Mouse (Mus musculus) spleen, embryonic (tissue): Measurements from ENCODE around the gene Gpc6.

ENCODE experiments used
- CTCF ChIA-PET: fragments of 350-600 bp; sonication (Branson Sonifier 250); formaldehyde crosslinking; loops from one replicate; lab custom pipeline; 2022; lab: Charles Lee

Gpc6 gene

DNA sequence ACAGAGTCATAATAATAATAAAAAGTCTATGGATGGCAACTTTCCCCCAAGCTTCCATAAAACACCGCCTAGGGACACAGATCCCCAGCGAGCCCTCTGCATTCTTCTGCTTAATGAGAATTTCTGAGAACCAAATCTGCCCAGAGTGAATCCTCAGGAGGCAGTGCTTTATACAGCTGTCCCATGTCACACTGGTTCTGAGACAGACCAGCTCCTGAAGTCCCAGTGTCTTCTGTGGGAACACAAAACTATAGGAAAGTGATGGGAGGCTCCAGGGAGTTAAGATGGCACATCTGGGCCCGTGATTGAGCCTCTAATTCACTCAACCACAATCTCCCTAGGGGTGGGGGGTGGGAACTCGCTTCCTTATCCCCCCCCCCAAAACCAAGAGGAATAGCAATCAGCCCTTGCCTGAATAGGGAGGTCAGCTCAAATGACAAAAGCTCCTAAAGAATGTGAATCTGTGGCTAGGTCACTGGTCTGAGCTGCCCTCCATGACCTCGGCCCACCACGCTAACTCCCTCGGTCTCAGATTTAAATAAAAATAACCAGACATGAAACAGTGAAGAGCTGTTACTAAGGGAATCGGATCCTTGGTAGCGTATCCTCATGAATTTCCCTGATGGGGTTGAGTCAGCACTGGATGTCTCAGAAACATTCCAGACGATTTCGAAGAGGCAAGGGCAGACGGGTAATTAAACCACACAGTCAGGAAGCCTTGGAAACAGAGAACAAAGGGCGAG is 1005.2 kb downstream of the Gpc6 start:
- CTCF ChIA-PET, result interaction anchor here (0.6 kb wide), 1 partner anchor 9 kb away, joined by 8 read pairs; no protein-coding TSS in a partner anchor

DNA sequence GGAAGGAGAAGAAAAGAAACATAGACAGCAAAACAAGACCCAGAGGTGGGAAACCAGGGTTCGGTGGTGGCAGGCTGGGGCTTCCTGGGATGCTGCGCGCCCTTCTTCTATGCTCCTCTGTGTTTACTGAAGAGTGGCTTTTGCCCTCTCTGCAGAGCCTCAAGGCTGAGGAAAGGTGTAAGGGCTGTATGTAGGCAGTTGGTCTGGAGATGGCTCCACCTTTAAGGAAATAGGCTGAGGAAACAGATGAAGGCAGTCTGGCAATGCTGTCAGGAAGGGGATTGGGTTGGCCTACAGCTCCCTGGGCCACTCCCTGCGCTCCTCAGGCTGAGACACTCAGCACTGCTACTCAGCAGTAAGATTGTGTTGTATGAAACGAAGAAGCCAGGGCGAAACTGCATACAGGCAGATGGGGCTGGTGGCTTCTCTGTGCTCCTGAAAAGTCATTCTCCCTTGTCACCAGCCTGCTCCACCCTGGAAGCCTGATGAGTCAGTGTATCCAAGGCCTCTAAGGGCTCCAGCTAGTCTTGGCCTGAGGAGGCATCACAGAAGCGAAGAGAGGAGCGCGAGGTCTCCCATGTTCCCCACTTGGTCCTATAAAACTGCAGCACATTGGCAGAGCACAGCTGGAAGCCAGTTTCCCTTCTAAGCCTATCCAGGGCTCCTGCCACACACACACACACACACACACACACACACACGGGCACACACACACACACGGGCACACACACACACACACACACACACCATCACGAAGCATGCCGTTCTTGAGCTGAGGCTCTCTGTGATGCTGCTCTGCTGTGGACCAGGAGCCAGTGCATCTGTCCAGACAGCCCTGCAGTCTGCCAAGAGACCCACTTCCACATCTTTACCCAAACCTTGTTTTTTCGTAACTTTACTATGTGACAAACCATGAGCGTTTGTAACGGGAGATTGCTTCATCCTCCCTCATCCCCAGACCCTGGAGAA is 1006.0 kb downstream of the Gpc6 start:
- CTCF ChIA-PET, result interaction anchor here (0.6 kb wide), 1 partner anchor 8 kb away, joined by 8 read pairs; no protein-coding TSS in a partner anchor

DNA sequence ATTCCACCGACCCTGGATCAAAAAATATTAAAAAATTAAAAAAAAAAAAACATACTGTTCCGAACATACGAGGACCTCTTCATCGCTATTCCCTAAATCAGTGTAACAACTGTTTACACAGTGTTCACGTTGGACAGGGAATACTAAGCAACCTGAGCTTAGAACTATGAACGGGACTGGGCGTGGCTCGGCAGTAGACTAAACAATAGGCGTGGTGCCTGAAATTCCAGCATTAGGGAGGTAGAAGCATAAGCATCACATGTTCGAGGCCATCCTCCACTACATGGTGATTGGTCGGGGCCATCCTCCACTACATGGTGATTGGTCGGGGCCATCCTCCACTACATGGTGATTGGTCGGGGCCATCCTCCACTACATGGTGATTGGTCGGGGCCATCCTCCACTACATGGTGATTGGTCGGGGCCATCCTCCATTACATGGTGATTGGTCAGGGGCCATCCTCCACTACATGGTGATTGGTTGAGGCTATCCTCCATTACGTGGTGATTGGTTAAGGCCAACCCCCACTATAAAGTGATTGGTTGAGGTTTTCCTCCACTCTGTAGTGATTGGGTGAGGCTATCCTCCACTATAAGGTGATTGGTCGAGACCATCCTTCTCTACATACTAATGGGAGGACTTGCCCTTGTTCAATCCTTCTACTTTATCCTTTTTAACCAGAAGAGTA is 1007.2 kb downstream of the Gpc6 start:
- CTCF ChIA-PET, result no interaction called here

DNA sequence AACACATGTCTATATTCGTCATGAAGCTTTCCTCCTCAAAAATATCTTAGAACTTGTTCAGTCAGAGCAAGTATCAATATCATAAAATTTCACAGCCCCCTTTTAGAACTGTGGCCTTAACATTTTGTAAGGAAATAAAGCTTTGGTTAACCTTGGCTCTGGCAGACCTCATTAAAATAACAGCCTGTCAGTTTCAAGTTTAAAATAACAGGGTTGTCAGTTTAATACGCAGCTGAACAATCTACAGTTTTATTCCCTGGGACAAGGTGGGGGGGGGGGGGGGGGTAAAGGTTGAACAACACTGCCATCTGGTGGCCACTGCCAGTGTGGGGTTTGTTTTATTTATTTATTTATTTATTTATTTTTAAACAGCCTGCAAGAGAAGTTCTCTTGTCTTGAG is 1013.4 kb downstream of the Gpc6 start:
- CTCF ChIA-PET, result interaction anchor here (0.6 to 0.8 kb wide), 2 partner anchors 8 to 1401 kb away, joined by 5 to 8 read pairs; no protein-coding TSS in a partner anchor

DNA sequence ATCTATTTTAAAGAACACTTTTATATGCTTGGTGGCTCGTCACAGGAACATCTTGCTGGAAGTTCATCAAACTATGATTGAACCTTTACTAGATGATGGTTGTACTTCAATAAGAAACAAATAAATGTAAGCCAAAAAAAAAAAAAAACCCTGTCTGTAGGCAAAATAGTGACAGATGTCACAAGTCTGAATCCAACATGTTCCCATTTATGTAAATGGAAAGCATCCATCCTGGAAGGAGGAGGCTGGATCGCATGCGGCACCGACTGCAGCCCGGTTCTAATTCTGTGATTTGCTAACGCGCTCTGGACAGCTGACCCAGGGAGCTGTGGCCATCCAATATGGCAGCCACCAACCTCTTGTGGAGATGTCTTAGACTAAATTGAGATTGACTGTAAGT is 1014.4 kb downstream of the Gpc6 start:
- CTCF ChIA-PET, result no interaction called here

DNA sequence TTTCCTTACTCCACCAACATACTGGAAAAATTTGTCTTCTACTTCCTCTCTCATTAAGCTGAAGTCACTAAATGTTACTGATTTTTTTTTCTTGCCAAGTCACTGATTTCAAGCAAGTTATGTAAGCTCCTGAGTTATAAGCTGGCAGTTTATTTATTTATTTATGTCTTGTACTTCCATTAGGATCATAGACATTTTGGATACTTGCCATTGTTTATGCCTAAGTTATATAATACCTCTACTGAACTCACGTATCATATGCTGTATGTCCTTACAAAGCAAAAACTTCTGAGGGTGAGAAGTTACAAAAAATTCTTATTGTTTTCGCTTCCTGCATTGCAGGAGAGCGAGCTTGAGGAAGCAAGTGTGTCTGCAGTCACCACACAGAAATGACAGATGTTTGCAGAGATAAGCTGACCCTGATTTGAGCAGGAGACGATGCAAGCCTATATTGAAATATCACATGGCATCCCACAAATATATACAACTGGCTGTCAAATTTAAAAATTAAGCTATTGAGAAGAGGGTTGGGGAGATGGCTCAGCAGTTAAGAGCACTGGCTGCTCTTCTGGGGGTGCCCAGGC is 1020.9 kb downstream of the Gpc6 start:
- CTCF ChIA-PET, result interaction anchor here (0.5 kb wide), 1 partner anchor 21 kb away, joined by 3 read pairs; no protein-coding TSS in a partner anchor

DNA sequence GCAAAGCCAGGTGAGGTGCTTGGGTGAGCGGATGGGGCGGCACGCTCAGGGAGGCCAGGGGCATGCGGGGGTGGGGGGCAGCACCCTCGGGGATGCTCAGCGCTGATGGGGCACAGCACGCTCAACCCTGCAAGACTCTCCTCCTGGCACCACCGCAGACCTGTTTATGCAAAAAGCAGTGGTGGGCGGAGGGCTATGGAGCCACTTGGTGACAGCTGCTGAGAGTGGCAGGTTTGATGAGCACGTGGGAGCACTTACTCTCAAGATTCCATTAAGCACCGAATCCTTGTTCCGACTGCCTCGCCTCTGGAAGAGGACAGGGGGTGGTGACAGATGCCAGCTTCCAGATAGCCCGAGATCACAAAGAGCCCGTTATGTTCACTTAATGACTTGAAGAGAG is 1026.2 kb downstream of the Gpc6 start:
- CTCF ChIA-PET, result no interaction called here

DNA sequence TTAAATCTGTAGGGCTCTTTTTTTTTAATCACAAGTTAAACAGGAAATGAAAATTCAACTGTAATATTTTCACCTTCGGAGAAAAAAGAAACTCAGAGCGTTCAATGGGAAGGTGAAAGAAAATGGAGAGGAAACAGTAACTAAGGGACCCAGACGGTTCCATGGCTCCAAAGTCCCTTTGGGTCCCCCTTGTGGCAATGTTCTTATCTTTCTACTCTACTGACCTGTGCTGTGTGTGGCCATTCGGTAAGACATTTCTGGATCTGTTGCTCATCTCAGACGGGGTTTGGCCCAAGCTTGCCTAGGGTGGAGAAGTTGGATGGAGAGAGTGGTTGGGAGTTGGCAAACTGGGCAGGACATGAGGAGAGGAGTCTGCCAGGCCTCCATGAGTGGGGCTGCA is 1026.6 kb downstream of the Gpc6 start:
- CTCF ChIA-PET, result no interaction called here

DNA sequence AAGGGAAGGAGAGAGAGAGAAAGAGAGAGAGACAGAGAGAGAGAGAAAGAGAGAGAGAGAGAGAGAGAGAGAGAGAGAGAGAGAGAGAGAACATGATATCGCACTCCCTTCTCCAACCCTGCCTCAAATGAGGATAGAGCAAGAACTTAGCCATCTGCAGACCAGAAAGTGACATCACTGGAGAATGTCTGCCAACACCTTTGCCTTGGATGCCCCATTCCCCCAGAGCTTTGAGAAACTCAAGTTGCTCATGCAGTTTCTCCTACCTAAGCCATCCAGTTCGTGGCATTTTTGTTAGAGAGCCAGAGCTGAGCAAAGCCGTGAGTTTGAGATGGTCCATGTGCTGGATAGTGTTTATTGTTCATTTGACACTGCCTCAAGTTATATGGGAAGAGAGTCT is 1030.9 kb downstream of the Gpc6 start:
- CTCF ChIA-PET, result no interaction called here

DNA sequence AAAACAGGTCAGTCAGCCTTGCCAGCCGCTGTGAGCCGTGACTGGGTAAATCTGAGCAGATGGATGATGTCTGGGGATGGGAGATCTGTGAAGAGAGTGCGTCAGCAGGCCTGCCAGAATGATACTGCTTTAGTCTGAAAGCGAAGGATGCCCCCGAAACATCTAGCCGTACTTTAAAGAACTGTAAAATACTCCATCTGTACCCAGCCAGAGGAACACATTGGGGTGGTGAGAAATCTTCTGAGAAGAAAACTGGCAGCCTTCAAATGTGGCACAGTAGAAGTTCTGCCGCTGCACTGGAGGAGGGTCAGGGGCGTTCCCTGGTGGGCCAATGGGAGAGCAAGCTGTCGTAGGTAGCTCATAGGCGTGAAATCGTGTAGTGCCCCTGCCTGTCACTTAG is 1033.3 kb downstream of the Gpc6 start:
- CTCF ChIA-PET, result no interaction called here

DNA sequence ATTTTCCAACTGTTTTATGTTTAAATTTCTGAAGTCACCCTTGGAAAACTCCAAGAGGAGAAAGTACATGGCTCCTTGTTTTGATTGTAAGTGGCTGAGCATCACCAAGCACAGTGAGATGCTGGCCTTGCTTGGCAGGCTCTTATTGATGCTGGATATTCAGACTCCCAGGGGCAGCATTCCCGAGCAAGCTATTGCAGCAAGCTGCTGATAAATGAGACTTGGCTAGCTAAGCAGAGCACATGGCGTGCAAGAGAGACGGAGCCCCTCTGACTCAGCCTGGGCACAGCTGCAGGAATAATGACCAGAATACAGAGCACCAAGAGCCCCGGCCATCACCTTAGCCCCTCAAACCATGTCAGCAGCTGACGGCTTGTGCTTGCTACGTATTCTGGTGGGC is 1036.2 kb downstream of the Gpc6 start:
- CTCF ChIA-PET, result no interaction called here

DNA sequence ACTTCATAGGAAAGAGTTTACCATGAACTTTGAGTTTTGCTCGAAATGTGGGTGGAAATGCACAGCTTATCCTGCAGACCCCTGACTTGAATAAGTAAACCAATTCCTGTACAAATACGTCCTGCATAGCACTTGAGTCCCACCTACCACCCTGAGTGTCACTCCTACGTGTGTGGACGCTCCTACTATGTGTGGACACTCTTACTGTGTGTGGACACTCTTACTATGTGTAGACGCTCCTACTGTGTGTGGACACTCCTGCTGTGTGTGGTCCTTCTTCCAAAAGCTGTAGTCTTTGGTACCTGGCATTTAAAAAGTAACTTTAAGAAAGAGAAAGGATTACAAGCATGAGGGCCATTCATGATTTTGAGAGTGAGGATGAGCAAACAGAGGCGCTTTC is 1036.7 kb downstream of the Gpc6 start:
- CTCF ChIA-PET, result no interaction called here

DNA sequence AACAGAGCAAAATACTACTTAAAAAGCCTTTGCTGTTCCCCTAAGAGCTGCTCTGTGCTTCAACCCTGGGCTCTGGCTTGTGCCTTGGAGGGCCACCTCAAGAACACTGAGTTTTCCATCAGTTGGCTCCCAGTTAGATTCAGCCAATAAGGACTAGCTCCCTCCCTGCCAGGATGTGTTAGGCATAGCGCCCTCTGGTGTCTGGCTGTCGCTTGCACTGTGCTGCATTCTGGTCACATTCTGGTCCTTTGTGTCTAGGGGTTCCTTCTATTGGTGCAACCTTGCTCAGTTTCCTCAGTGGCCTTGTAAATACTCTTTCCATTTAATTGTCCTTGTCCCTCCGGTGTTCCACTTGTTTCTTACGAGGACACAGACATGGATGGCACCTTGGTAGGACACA is 1037.3 kb downstream of the Gpc6 start:
- CTCF ChIA-PET, result no interaction called here

DNA sequence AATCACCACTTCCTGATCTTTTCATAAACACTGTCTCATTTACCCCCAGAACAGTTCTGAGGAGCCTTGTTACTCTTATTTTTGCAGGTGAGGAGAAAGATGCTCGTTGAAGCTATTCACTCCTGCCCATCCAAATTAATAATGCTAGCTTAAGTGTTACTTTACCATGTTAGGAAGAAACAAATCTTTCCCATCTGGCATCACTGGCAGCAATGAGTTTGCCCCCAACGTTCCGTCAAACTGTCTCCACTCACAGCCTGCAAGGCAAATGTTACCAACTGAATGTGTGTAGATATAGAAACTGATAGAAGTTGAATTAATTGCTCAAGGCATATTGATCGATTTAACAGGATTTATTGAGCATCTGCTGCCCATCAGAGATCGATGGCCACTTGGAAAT is 1047.5 kb downstream of the Gpc6 start:
- CTCF ChIA-PET, result no interaction called here

DNA sequence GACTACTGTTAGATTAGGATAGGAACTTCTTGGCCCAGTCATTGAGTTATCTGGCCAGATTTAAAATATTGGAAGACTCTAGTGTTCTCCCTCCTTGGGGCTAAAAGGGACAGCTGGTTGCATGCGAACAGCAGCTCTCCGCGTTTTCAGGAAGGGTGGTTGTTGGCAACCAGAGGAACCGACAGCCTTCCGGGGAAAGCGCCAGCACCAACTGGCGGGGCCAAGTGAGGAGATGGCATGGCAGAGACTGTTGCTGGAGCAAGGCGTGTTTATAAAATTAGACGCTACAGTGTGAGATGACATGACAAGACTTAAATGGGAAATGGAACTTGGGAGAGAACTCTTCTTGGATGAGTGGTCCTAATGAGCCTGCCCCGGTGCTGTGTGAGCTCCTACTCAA is 1056.4 kb downstream of the Gpc6 start:
- CTCF ChIA-PET, result no interaction called here

DNA sequence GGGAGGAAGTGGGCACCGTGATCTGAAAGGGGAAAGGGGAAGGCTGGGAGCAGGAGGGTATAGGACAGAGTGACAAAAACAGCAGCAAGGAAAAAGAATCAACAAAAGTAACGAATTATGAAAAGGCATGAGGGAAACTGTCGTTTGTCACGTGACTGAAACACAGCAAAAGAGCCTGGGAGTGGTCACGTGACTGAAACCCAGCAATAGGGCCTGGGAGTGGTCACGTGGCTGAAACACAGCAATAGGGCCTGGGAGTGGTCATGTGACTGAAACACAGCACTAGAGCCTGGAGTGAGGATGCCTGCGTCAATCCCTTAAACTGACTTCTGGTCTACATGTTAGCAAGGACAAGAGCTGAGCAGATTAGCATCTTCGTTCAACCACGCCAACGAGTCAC is 1063.3 kb downstream of the Gpc6 start:
- CTCF ChIA-PET, result no interaction called here

DNA sequence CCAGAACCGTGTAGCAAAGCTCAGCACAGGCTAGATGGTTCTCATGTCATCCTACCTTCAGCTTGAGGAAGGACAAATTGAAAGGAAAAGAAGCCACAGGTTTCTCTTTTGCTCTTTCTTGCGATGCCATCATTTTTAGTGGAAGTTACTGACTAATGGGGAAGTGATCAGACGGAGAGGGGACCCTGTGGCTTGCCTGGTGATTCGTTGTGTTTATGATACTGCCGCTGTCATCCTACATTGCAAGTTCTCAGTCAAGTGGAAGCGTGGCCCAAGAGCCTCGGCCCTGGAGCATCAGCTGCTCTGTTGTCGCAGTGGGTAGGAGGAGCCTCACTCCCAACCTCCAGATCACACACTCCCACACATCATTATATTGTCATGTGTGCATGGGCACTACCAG is 1065.1 kb downstream of the Gpc6 start:
- CTCF ChIA-PET, result no interaction called here

DNA sequence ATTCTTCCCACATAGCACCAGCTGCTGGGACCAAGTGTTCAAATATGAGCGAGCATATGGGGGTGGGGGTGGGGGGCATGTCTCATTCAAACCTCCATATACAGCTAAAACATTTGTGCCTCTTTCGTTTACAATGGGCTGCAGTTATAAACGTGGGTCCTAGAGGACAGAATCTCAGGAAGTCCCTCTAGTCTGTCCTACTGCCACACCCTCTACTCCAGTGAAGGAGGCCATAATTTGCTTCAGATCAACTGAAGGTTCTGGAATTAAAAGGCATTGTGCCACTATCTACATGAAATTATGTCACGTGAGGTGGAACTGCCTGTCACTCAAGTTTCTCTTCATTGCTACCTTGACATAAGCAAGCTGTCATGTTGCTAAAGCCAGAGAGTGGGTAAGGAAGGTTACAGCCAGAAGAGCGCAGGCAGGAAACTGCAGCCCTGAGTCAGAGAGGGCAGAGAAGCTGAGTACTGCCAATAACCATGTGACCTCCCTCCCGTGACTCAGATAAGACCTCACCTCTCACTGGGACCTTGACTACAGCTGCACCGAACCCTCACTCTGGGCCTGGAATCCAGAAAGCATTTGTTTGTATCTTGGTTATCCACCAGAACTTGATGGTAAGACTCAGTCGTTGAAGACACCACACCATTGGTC is 1067.6 kb downstream of the Gpc6 start:
- CTCF ChIA-PET, result no interaction called here

DNA sequence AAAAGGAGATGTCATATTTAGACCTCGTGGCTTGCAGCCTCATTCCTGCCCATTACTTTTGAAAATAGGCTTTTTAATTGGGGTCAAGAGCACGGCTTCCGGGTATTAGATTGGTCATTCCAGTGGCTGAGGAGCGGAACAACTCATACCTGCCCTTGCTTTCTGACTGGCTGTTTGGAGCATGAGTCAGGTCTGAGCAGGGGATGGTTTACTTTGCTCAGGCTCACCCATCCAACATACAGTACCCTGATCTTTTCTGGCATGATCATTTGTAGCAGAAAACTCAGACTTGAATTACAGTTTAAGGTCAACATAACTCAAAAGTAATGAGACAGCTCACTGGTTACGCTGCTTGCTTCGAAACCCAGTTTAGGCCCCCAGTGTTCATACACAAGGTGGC is 1068.7 kb downstream of the Gpc6 start:
- CTCF ChIA-PET, result no interaction called here

DNA sequence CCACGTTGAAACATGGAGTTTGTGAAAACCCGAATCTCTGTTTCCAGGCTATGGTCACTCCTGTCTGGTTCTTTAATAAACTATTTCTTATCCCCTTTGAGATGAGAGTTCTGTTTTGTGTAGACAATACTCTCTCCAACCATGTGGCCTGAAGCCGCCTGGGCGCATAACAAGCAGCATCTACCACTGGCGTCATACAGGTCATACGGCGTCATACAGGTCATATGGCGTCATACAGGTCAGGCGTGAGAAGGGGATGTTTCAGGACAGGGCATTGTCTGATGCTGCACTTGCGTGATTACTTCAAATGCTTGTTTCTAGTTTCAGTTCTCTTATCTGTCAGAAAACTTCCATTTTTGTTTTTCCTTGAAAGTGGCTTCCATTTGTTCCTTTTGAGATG is 1079.3 kb downstream of the Gpc6 start:
- CTCF ChIA-PET, result no interaction called here

DNA sequence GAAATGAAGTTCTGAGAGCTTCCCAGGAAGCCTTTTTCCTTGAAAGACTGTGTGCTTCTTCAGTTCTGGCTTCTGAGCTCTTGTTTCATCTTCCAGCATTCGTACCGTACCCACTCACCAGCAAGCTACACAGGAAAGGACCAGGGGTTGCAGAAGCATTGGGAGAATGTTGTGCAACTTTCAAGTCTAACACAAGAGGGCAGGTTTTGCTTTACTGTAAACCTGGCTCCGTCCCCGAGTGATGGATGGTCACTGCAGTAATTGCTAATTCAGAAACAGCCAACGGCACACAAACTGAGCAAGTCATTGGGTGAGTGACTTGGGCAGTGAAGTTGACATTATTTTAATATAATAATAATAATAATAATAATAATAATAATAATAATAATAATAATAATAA is 1080.6 kb downstream of the Gpc6 start:
- CTCF ChIA-PET, result no interaction called here
